Comparison of ENCODE assay signal across 12 mouse cellular contexts in the genomic region with DNA sequence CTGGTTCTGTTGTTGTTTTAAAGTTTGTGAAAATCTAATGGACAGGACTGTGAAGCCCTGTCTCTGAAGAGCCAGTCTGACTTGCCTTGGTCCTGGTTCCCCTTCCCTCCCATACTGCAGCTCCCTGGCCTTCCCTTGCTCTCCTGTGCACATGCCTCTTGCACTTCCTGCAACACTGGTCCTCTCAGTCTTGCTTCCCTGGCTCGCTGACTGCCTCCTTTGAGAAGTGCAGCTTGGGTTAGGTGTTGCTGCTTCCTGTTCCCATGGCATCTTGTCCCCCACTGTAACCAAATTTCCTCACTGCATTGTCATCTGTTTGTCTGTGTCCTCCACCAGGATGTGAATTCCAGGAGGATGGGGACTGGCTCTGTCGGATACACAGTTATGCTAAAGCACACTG. TPM values are rescaled to one million over a fixed set of nuclear protein-coding genes. Genes with fewer than 3 reads are reported as not detected.
DNase-seq lines count a peak whose midpoint lies in the region; ATAC-seq lines count a peak whose summit lies in the region.
"Had no signal": no experiment of that assay in that cellular context is flagged by ENCODE, and none has a peak within 500 bp of the region (broad histone marks: within the 10 kb centered on the region; RNA-seq: fewer than 3 reads in every experiment).

No protein-coding gene starts in this region.

- H3K36me3 ChIP-seq in forebrain, embryonic 13.5 days (ENCODE audit: poor library complexity, severe bottlenecking), result no peaks in the 10 kb centered on the region
- H3K36me3 ChIP-seq in forebrain, embryonic 16.5 days (ENCODE audit: control insufficient read depth, insufficient read depth), result no peaks in the 10 kb centered on the region
- H3K36me3 ChIP-seq in kidney, embryonic 14.5 days (ENCODE audit: control insufficient read depth, insufficient read depth, low read length), result no peaks in the 10 kb centered on the region
- H3K36me3 ChIP-seq in limb, embryonic 11.5 days (ENCODE audit: control insufficient read depth, insufficient read depth, low read length), result no peaks in the 10 kb centered on the region
- H3K36me3 ChIP-seq in intestine, embryonic 16.5 days (ENCODE audit: control insufficient read depth, insufficient read depth, low read length), result no peaks in the 10 kb centered on the region
- H3K36me3 ChIP-seq: forebrain, embryonic 15.5 days; liver, embryonic 15.5 days had no signal

- peak; percentile 30 for DNase-seq in kidney, postnatal 14 days
- peak; percentile 10 for DNase-seq in ZHBTc4 (ENCODE audit: low read depth, low spot score)
- peak; percentile 39 for DNase-seq in limb, embryonic 11.5 days (ENCODE audit: low spot score)
- no peak for DNase-seq in left cerebral cortex, adult 8-10 months (ENCODE audit: low spot score in 2 of 2)
- DNase-seq: cerebellum, postnatal 25 days; heart, postnatal 10 days had no signal

- no peaks in the 10 kb centered on the region for H3K9me3 ChIP-seq in forebrain, embryonic 13.5 days (replicated peaks)
- H3K9me3 ChIP-seq in forebrain, embryonic 16.5 days (ENCODE audit: control insufficient read depth, low read length), result no peaks in the 10 kb centered on the region
- H3K9me3 ChIP-seq in kidney, embryonic 14.5 days (ENCODE audit: control insufficient read depth, low read length), result no peaks in the 10 kb centered on the region
- H3K9me3 ChIP-seq in limb, embryonic 11.5 days (ENCODE audit: control insufficient read depth, low read length), result no peaks in the 10 kb centered on the region
- H3K9me3 ChIP-seq in intestine, embryonic 16.5 days (ENCODE audit: control insufficient read depth, low read length), result no peaks in the 10 kb centered on the region
- H3K9me3 ChIP-seq: forebrain, embryonic 15.5 days; liver, embryonic 15.5 days had no signal

- no peak overlapping the region for H3K4me3 ChIP-seq in forebrain, embryonic 13.5 days
- no peak overlapping the region for H3K4me3 ChIP-seq in forebrain, embryonic 16.5 days (replicated peaks; ENCODE audit: low read length)
- H3K4me3 ChIP-seq in kidney, embryonic 14.5 days (ENCODE audit: low read length), result no peak overlapping the region
- no peak overlapping the region for H3K4me3 ChIP-seq in limb, embryonic 11.5 days (ENCODE audit: low read depth, low read length)
- no peak overlapping the region for H3K4me3 ChIP-seq in intestine, embryonic 16.5 days (ENCODE audit: low read length)
- H3K4me3 ChIP-seq: forebrain, embryonic 15.5 days; liver, embryonic 15.5 days had no signal

- no peak for ATAC-seq in forebrain, embryonic 13.5 days
- no peak for ATAC-seq in forebrain, embryonic 16.5 days
- no peak for ATAC-seq in kidney, embryonic 14.5 days (ENCODE audit: low FRiP score, low TSS enrichment)
- no peak for ATAC-seq in limb, embryonic 11.5 days (ENCODE audit: insufficient number of reproducible peaks, low FRiP score, low TSS enrichment, low read depth)
- no peak for ATAC-seq in intestine, embryonic 16.5 days
- ATAC-seq: forebrain, embryonic 15.5 days had no signal

- no peaks in the 10 kb centered on the region for H3K27me3 ChIP-seq in forebrain, embryonic 13.5 days
- H3K27me3 ChIP-seq in forebrain, embryonic 16.5 days (replicated peaks; ENCODE audit: control insufficient read depth, insufficient read depth, low read length), result no peaks in the 10 kb centered on the region
- H3K27me3 ChIP-seq in kidney, embryonic 14.5 days (ENCODE audit: control insufficient read depth, insufficient read depth, low read length), result no peaks in the 10 kb centered on the region
- H3K27me3 ChIP-seq in limb, embryonic 11.5 days (ENCODE audit: control insufficient read depth, insufficient read depth, low read length), result no peaks in the 10 kb centered on the region
- no peaks in the 10 kb centered on the region for H3K27me3 ChIP-seq in intestine, embryonic 16.5 days (replicated peaks; ENCODE audit: control insufficient read depth, insufficient read depth, low read length)
- H3K27me3 ChIP-seq: forebrain, embryonic 15.5 days; liver, embryonic 15.5 days had no signal

- peak overlapping the region; percentile 33; the same call in 1 of the 2 replicates for H3K4me2 ChIP-seq in forebrain, embryonic 13.5 days
- no peak overlapping the region for H3K4me2 ChIP-seq in forebrain, embryonic 16.5 days (ENCODE audit: low read length)
- no peak overlapping the region for H3K4me2 ChIP-seq in kidney, embryonic 14.5 days (replicated peaks; ENCODE audit: low read depth, low read length)
- H3K4me2 ChIP-seq in limb, embryonic 11.5 days (ENCODE audit: low read depth, severe bottlenecking), result no peak overlapping the region
- H3K4me2 ChIP-seq in intestine, embryonic 16.5 days (ENCODE audit: low read depth, low read length), result no peak overlapping the region
- H3K4me2 ChIP-seq: liver, embryonic 15.5 days had no signal

- H3K4me1 ChIP-seq in forebrain, embryonic 13.5 days, result peaks cover 39% of the 10 kb centered on the region
- H3K4me1 ChIP-seq in forebrain, embryonic 16.5 days (replicated peaks; ENCODE audit: control insufficient read depth, insufficient read depth, low read length), result peaks cover 25% of the 10 kb centered on the region
- H3K4me1 ChIP-seq in kidney, embryonic 14.5 days (ENCODE audit: control insufficient read depth, insufficient read depth, low read length), result peaks cover 21% of the 10 kb centered on the region
- peaks cover 25% of the 10 kb centered on the region for H3K4me1 ChIP-seq in limb, embryonic 11.5 days (ENCODE audit: control insufficient read depth, insufficient read depth, low read length)
- H3K4me1 ChIP-seq in intestine, embryonic 16.5 days (ENCODE audit: control insufficient read depth, insufficient read depth, low read length), result peaks cover 23% of the 10 kb centered on the region

- peak overlapping the region; percentile 26; the same call in 1 of the 2 replicates for H3K9ac ChIP-seq in forebrain, embryonic 13.5 days
- no peak overlapping the region for H3K9ac ChIP-seq in forebrain, embryonic 16.5 days (replicated peaks; ENCODE audit: low read depth, low read length)
- no peak overlapping the region for H3K9ac ChIP-seq in kidney, embryonic 14.5 days (ENCODE audit: low read depth, low read length)
- H3K9ac ChIP-seq in limb, embryonic 11.5 days (ENCODE audit: low read length), result no peak overlapping the region
- no peak overlapping the region for H3K9ac ChIP-seq in intestine, embryonic 16.5 days (ENCODE audit: low read depth, low read length)
- H3K9ac ChIP-seq: forebrain, embryonic 15.5 days; liver, embryonic 15.5 days had no signal

- 64% methylated on average over 2 of the region's 2 CpGs for WGBS in forebrain, embryonic 13.5 days
- WGBS in forebrain, embryonic 16.5 days, result 65% methylated on average over 2 of the region's 2 CpGs
- 41% methylated on average over 2 of the region's 2 CpGs for whole genome bisulfite sequencing in kidney, embryonic 14.5 days
- 25% methylated on average over 2 of the region's 2 CpGs for WGBS in limb, embryonic 11.5 days
- WGBS in intestine, embryonic 16.5 days, result 40% methylated on average over 2 of the region's 2 CpGs

- H3K27ac ChIP-seq in forebrain, embryonic 13.5 days, result no peak overlapping the region
- no peak overlapping the region for H3K27ac ChIP-seq in forebrain, embryonic 16.5 days (ENCODE audit: low read length)
- no peak overlapping the region for H3K27ac ChIP-seq in kidney, embryonic 14.5 days (ENCODE audit: low read depth, low read length)
- no peak overlapping the region for H3K27ac ChIP-seq in limb, embryonic 11.5 days (replicated peaks; ENCODE audit: low read depth, low read length)
- H3K27ac ChIP-seq in intestine, embryonic 16.5 days (ENCODE audit: low read length), result no peak overlapping the region
- H3K27ac ChIP-seq: forebrain, embryonic 15.5 days; liver, embryonic 15.5 days had no signal

RNA-seq across cellular contexts. Expression of a gene that starts 2.5 kb away (rescaled TPM):
- polyA plus RNA-seq in forebrain, embryonic 13.5 days (2015; fragmentation: Nextera tagmentation; extraction: Ambion mirVana), result 16.2 and 17.1 TPM in 2 replicates
- polyA plus RNA-seq in forebrain, embryonic 16.5 days (2015; fragmentation: Nextera tagmentation; extraction: Ambion mirVana), result 14.1 and 16.0 TPM in 2 replicates
- 14.5 and 16.2 TPM in 2 replicates for polyA plus RNA-seq in kidney, embryonic 14.5 days (2014; fragmentation: Nextera tagmentation; extraction: Ambion mirVana)
- polyA plus RNA-seq in limb, embryonic 11.5 days (2014; fragmentation: Nextera tagmentation; extraction: Ambion mirVana), result 16.1 and 16.9 TPM in 2 replicates
- 4.6 and 7.1 TPM in 2 replicates for polyA plus RNA-seq in intestine, embryonic 16.5 days (2015; fragmentation: Nextera tagmentation; extraction: Ambion mirVana)
- 10 to 100 TPM; 59.1 to 68.3 (median 61.0) TPM for total RNA-seq in left cerebral cortex, adult 8-10 months (2022)

RNA-seq across cellular contexts. Expression of a gene that starts 34.1 kb away (rescaled TPM):
- polyA plus RNA-seq in forebrain, embryonic 13.5 days (2015; fragmentation: Nextera tagmentation; extraction: Ambion mirVana), result 7.6 and 8.5 TPM in 2 replicates
- 5.3 and 6.7 TPM in 2 replicates for polyA plus RNA-seq in forebrain, embryonic 16.5 days (2015; fragmentation: Nextera tagmentation; extraction: Ambion mirVana)
- 5.8 and 6.9 TPM in 2 replicates for polyA plus RNA-seq in kidney, embryonic 14.5 days (2014; fragmentation: Nextera tagmentation; extraction: Ambion mirVana)
- polyA plus RNA-seq in limb, embryonic 11.5 days (2014; fragmentation: Nextera tagmentation; extraction: Ambion mirVana), result 5.9 and 7.6 TPM in 2 replicates
- polyA plus RNA-seq in intestine, embryonic 16.5 days (2015; fragmentation: Nextera tagmentation; extraction: Ambion mirVana), result 2.9 and 3.0 TPM in 2 replicates
- 10 to 100 TPM; 67.5 to 74.8 (median 70.6) TPM for total RNA-seq in left cerebral cortex, adult 8-10 months (2022)

Comparison
In these comparisons a context has a peak if more than half of its experiments do, and no peak if none do; other contexts are left out.
1. DNase-seq: peak in kidney, postnatal 14 days (single experiment), ZHBTc4 (single experiment) and limb, embryonic 11.5 days (single experiment); none in left cerebral cortex, adult 8-10 months (0 of 2).